Mouse (Mus musculus): ENCODE data around the gene Prex1. TPM values are rescaled to one million over a fixed set of nuclear protein-coding genes. Genes with fewer than 3 reads are reported as not detected.
A peak's percentile ranks its signal among the peaks of the same experiment; 100 is the strongest.

Prex1 gene
- polyA plus RNA-seq, 1 experiment from 2014 or later, result 35.2 TPM

GRCm38 (mm10) chr2:166601420-166601819, 112.2 kb downstream of the Prex1 start:
- Histone ChIP-seq H3K36me3 (replicated peaks) (peaks cover 54% of the 10 kb centered on the region), H3K9me3 (no peaks in the 10 kb centered on the region), H3K27me3 (replicated peaks; ENCODE audit: low read depth, poor library complexity, severe bottlenecking) (no peaks in the 10 kb centered on the region), H3K27ac (replicated peaks) (no peak overlapping the region), H3K4me1 (peaks cover 34% of the 10 kb centered on the region), H3K4me3 (no peak overlapping the region)
- 93% methylated on average over 18 of the region's 18 CpGs for WGBS
- DNase-seq (ENCODE audit: low spot score), result no peak

GRCm38 (mm10) chr2:166598453-166599155, 115.0 kb downstream of the Prex1 start:
- no peak overlapping the region for H3K27ac ChIP-seq (replicated peaks)
- no peak overlapping the region for H3K4me3 ChIP-seq
- DNase-seq (ENCODE audit: low spot score), result no peak
- H3K9me3 ChIP-seq, result no peaks in the 10 kb centered on the region
- no peaks in the 10 kb centered on the region for H3K27me3 ChIP-seq (replicated peaks; ENCODE audit: low read depth, poor library complexity, severe bottlenecking)
- H3K4me1 ChIP-seq, result peaks cover 23% of the 10 kb centered on the region
- peaks cover 66% of the 10 kb centered on the region for H3K36me3 ChIP-seq (replicated peaks)
- 88% methylated on average over 12 of the region's 12 CpGs for WGBS

- Histone ChIP-seq H3K4me3 (no peak overlapping the region), H3K9me3 (no peaks in the 10 kb centered on the region), H3K36me3 (replicated peaks) (peaks cover 66% of the 10 kb centered on the region), H3K27ac (replicated peaks) (no peak overlapping the region), H3K27me3 (replicated peaks; ENCODE audit: low read depth, poor library complexity, severe bottlenecking) (no peaks in the 10 kb centered on the region), H3K4me1 (peaks cover 26% of the 10 kb centered on the region)
- no peak for DNase-seq (ENCODE audit: low spot score)
- 74% methylated on average over 6 of the region's 6 CpGs for WGBS
Observed at GRCm38 (mm10) chr2:166597763-166598162, 115.9 kb downstream of the Prex1 start.

GRCm38 (mm10) chr2:166592034-166592912, 121.4 kb downstream of the Prex1 start:
- H3K9me3 ChIP-seq, result no peaks in the 10 kb centered on the region
- no peak overlapping the region for H3K4me3 ChIP-seq
- H3K36me3 ChIP-seq (replicated peaks), result peaks cover 66% of the 10 kb centered on the region
- peaks cover 14% of the 10 kb centered on the region; the same call in 1 of the 2 replicates for H3K4me1 ChIP-seq
- H3K27me3 ChIP-seq (replicated peaks; ENCODE audit: low read depth, poor library complexity, severe bottlenecking), result no peaks in the 10 kb centered on the region
- H3K27ac ChIP-seq (replicated peaks), result no peak overlapping the region
- peak; percentile 84 for DNase-seq (ENCODE audit: low spot score)
- 44% methylated on average over 21 of the region's 21 CpGs for WGBS

- DNase-seq (ENCODE audit: low spot score), result no peak
- Histone ChIP-seq H3K27me3 (replicated peaks; ENCODE audit: low read depth, poor library complexity, severe bottlenecking) (no peaks in the 10 kb centered on the region), H3K9me3 (no peaks in the 10 kb centered on the region), H3K27ac (replicated peaks) (no peak overlapping the region), H3K4me1 (no peaks in the 10 kb centered on the region), H3K36me3 (replicated peaks) (peaks cover 99% of the 10 kb centered on the region), H3K4me3 (no peak overlapping the region)
- whole genome bisulfite sequencing, result 86% methylated on average over 3 of the region's 3 CpGs
Observed at GRCm38 (mm10) chr2:166584491-166584890, 129.1 kb downstream of the Prex1 start.

GRCm38 (mm10) chr2:166583292-166583691, 130.3 kb downstream of the Prex1 start:
- Histone ChIP-seq H3K36me3 (replicated peaks) (peaks cover 99% of the 10 kb centered on the region), H3K4me3 (no peak overlapping the region), H3K9me3 (no peaks in the 10 kb centered on the region), H3K4me1 (no peaks in the 10 kb centered on the region), H3K27me3 (replicated peaks; ENCODE audit: low read depth, poor library complexity, severe bottlenecking) (no peaks in the 10 kb centered on the region), H3K27ac (replicated peaks) (no peak overlapping the region)
- 92% methylated on average over 5 of the region's 5 CpGs for WGBS
- no peak for DNase-seq (ENCODE audit: low spot score)

GRCm38 (mm10) chr2:166581881-166582583, 131.6 kb downstream of the Prex1 start:
- 93% methylated on average over 21 of the region's 21 CpGs for WGBS

GRCm38 (mm10) chr2:166579793-166580192, 133.8 kb downstream of the Prex1 start:
- WGBS, result 92% methylated on average over 5 of the region's 5 CpGs
- Histone ChIP-seq H3K36me3 (replicated peaks) (peaks cover 88% of the 10 kb centered on the region), H3K9me3 (no peaks in the 10 kb centered on the region), H3K4me1 (peaks cover 7% of the 10 kb centered on the region; the same call in 1 of the 2 replicates), H3K4me3 (no peak overlapping the region), H3K27me3 (replicated peaks; ENCODE audit: low read depth, poor library complexity, severe bottlenecking) (no peaks in the 10 kb centered on the region), H3K27ac (replicated peaks) (no peak overlapping the region)
- no peak for DNase-seq (ENCODE audit: low spot score)

More at GRCm38 (mm10) chr2:166581881-166582583, 131.6 kb downstream of the Prex1 start:
- Histone ChIP-seq H3K4me1 (no peaks in the 10 kb centered on the region), H3K9me3 (no peaks in the 10 kb centered on the region), H3K36me3 (replicated peaks) (peaks cover 100% of the 10 kb centered on the region), H3K27ac (replicated peaks) (no peak overlapping the region), H3K4me3 (no peak overlapping the region), H3K27me3 (replicated peaks; ENCODE audit: low read depth, poor library complexity, severe bottlenecking) (no peaks in the 10 kb centered on the region)
- no peak for DNase-seq (ENCODE audit: low spot score)

GRCm38 (mm10) chr2:166579361-166579760, 134.3 kb downstream of the Prex1 start:
- Histone ChIP-seq H3K27ac (replicated peaks) (no peak overlapping the region), H3K27me3 (replicated peaks; ENCODE audit: low read depth, poor library complexity, severe bottlenecking) (no peaks in the 10 kb centered on the region), H3K36me3 (replicated peaks) (peaks cover 85% of the 10 kb centered on the region), H3K9me3 (no peaks in the 10 kb centered on the region), H3K4me1 (peaks cover 9% of the 10 kb centered on the region; the same call in 1 of the 2 replicates), H3K4me3 (no peak overlapping the region)
- DNase-seq (ENCODE audit: low spot score), result no peak
- WGBS, result 89% methylated on average over 10 of the region's 10 CpGs

- Histone ChIP-seq H3K4me3 (no peak overlapping the region), H3K36me3 (replicated peaks) (peaks cover 84% of the 10 kb centered on the region), H3K27me3 (replicated peaks; ENCODE audit: low read depth, poor library complexity, severe bottlenecking) (no peaks in the 10 kb centered on the region), H3K4me1 (peaks cover 9% of the 10 kb centered on the region; the same call in 1 of the 2 replicates), H3K9me3 (no peaks in the 10 kb centered on the region), H3K27ac (replicated peaks) (no peak overlapping the region)
- no peak for DNase-seq (ENCODE audit: low spot score)
- 71% methylated on average over 17 of the region's 17 CpGs for WGBS
Observed at GRCm38 (mm10) chr2:166575419-166575818, 138.2 kb downstream of the Prex1 start.

GRCm38 (mm10) chr2:166574934-166575333, 138.7 kb downstream of the Prex1 start:
- Histone ChIP-seq H3K4me1 (peaks cover 9% of the 10 kb centered on the region; the same call in 1 of the 2 replicates), H3K27ac (replicated peaks) (no peak overlapping the region), H3K4me3 (no peak overlapping the region), H3K27me3 (replicated peaks; ENCODE audit: low read depth, poor library complexity, severe bottlenecking) (no peaks in the 10 kb centered on the region), H3K36me3 (replicated peaks) (peaks cover 84% of the 10 kb centered on the region), H3K9me3 (no peaks in the 10 kb centered on the region)
- peak; percentile 84 for DNase-seq (ENCODE audit: low spot score)
- 22% methylated on average over 7 of the region's 7 CpGs for WGBS

GRCm38 (mm10) chr2:166573621-166574020, 140.0 kb downstream of the Prex1 start:
- Histone ChIP-seq H3K27me3 (replicated peaks; ENCODE audit: low read depth, poor library complexity, severe bottlenecking) (no peaks in the 10 kb centered on the region), H3K27ac (replicated peaks) (no peak overlapping the region), H3K4me3 (no peak overlapping the region), H3K36me3 (replicated peaks) (peaks cover 84% of the 10 kb centered on the region), H3K4me1 (peaks cover 9% of the 10 kb centered on the region; the same call in 1 of the 2 replicates), H3K9me3 (no peaks in the 10 kb centered on the region)
- 88% methylated on average over 5 of the region's 5 CpGs for WGBS
- DNase-seq (ENCODE audit: low spot score), result no peak

Data from embryonic facial prominence, embryonic 10.5 days (tissue).